Mouse (Mus musculus): ENCODE results near the gene 5730522E02Rik.

Gene 5730522E02Rik

GRCm38 (mm10) chr11:26125923-26126322 lies 84.6 kb downstream of the 5730522E02Rik start:
- DNase-seq (ENCODE audit: low spot score): no peak

- DNase-seq (ENCODE audit: low spot score): no peak
Observed at GRCm38 (mm10) chr11:26120781-26121557, 89.6 kb downstream of the 5730522E02Rik start.

- DNase-seq (ENCODE audit: low spot score): no peak
Observed at GRCm38 (mm10) chr11:26117651-26118050, 92.9 kb downstream of the 5730522E02Rik start.

- DNase-seq (ENCODE audit: low spot score): no peak
Observed at GRCm38 (mm10) chr11:26112206-26112605, 98.4 kb downstream of the 5730522E02Rik start.

GRCm38 (mm10) chr11:26108647-26109046 lies 101.9 kb downstream of the 5730522E02Rik start:
- no peak for DNase-seq (ENCODE audit: low spot score)

- DNase-seq (ENCODE audit: low spot score): no peak
Observed at GRCm38 (mm10) chr11:26104680-26105079, 105.9 kb downstream of the 5730522E02Rik start.

GRCm38 (mm10) chr11:26103698-26104097 lies 106.9 kb downstream of the 5730522E02Rik start:
- DNase-seq (ENCODE audit: low spot score): no peak

- DNase-seq (ENCODE audit: low spot score): no peak
Observed at GRCm38 (mm10) chr11:26102878-26103277, 107.7 kb downstream of the 5730522E02Rik start.

GRCm38 (mm10) chr11:26100077-26100476 lies 110.5 kb downstream of the 5730522E02Rik start:
- no peak for DNase-seq (ENCODE audit: low spot score)

GRCm38 (mm10) chr11:26098933-26099332 lies 111.6 kb downstream of the 5730522E02Rik start:
- no peak for DNase-seq (ENCODE audit: low spot score)

- no peak for DNase-seq (ENCODE audit: low spot score)
Observed at GRCm38 (mm10) chr11:26096095-26096494, 114.5 kb downstream of the 5730522E02Rik start.

GRCm38 (mm10) chr11:26088993-26089392 lies 121.6 kb downstream of the 5730522E02Rik start:
- DNase-seq (ENCODE audit: low spot score): no peak

- DNase-seq (ENCODE audit: low spot score): no peak
Observed at GRCm38 (mm10) chr11:26086679-26087078, 123.9 kb downstream of the 5730522E02Rik start.

- no peak for DNase-seq (ENCODE audit: low spot score)
Observed at GRCm38 (mm10) chr11:26085380-26086035, 125.1 kb downstream of the 5730522E02Rik start.

GRCm38 (mm10) chr11:26076335-26076734 lies 134.2 kb downstream of the 5730522E02Rik start:
- DNase-seq (ENCODE audit: low spot score): no peak

- DNase-seq (ENCODE audit: low spot score): no peak
Observed at GRCm38 (mm10) chr11:26075536-26075935, 135.0 kb downstream of the 5730522E02Rik start.

GRCm38 (mm10) chr11:26073638-26074294 lies 136.8 kb downstream of the 5730522E02Rik start:
- DNase-seq (ENCODE audit: low spot score): no peak

GRCm38 (mm10) chr11:26072101-26072500 lies 138.5 kb downstream of the 5730522E02Rik start:
- no peak for DNase-seq (ENCODE audit: low spot score)

- no peak for DNase-seq (ENCODE audit: low spot score)
Observed at GRCm38 (mm10) chr11:26063252-26063651, 147.3 kb downstream of the 5730522E02Rik start.

GRCm38 (mm10) chr11:26061471-26062137 lies 149.0 kb downstream of the 5730522E02Rik start:
- no peak for DNase-seq (ENCODE audit: low spot score)

- no peak for DNase-seq (ENCODE audit: low spot score)
Observed at GRCm38 (mm10) chr11:26013527-26013926, 197.0 kb downstream of the 5730522E02Rik start.

GRCm38 (mm10) chr11:26004018-26004417 lies 206.5 kb downstream of the 5730522E02Rik start:
- DNase-seq (ENCODE audit: low spot score): no peak
